Comparison of ENCODE assay signal across 21 mouse cellular contexts in the genomic region with DNA sequence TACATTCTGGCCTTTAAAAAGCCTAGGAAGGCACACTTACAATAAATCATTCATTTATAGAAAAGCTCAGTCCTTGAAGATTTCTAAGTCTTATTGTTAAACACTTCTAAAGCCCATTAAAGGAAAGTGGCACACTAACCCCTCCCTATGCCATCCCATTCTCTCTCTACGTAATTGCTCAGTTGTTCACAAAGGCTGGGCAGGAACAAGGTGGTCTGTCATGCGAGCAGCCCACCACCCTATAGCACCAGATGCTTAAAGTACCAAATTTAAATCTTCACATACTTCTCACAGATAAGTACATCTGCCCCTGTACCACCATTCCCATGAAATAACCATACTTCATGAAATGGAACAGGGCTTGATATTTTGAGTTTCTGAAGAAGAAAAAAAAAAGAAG.
"Had no signal": no experiment of that assay in that cellular context is flagged by ENCODE, and none has a peak within 500 bp of the region (broad histone marks: within the 10 kb centered on the region; RNA-seq: fewer than 3 reads in every experiment).

No protein-coding gene starts in this region.

- H3K36me3 ChIP-seq: heart, embryonic 13.5 days; heart, embryonic 15.5 days; hindbrain, embryonic 10.5 days; hindbrain, embryonic 12.5 days; intestine, embryonic 15.5 days; limb, embryonic 10.5 days; limb, embryonic 12.5 days; liver, embryonic 13.5 days had no signal

- H3K27ac ChIP-seq: gastrocnemius, adult 2 months; heart, embryonic 13.5 days; heart, embryonic 15.5 days; hindbrain, embryonic 10.5 days; hindbrain, embryonic 12.5 days; hindbrain, embryonic 14.5 days; intestine, embryonic 15.5 days; limb, embryonic 10.5 days; limb, embryonic 12.5 days; liver, embryonic 13.5 days had no signal

- H3K4me3 ChIP-seq: gastrocnemius, adult 2 months; heart, embryonic 13.5 days; heart, embryonic 15.5 days; hindbrain, embryonic 10.5 days; hindbrain, embryonic 12.5 days; intestine, embryonic 15.5 days; limb, embryonic 10.5 days; limb, embryonic 12.5 days; liver, embryonic 13.5 days had no signal

- H3K4me1 ChIP-seq: intestine, embryonic 15.5 days; limb, embryonic 10.5 days; limb, embryonic 12.5 days; liver, embryonic 13.5 days had no signal

- H3K9me3 ChIP-seq: heart, embryonic 13.5 days; heart, embryonic 15.5 days; hindbrain, embryonic 10.5 days; hindbrain, embryonic 12.5 days; intestine, embryonic 15.5 days; limb, embryonic 10.5 days; limb, embryonic 12.5 days; liver, embryonic 13.5 days had no signal

- DNase-seq: forebrain, postnatal 0 days; gastrocnemius, adult 2 months; gastrocnemius, postnatal 10 days; gastrocnemius, postnatal 25 days; kidney, adult 18-20 months; kidney, adult 8-10 months; kidney, postnatal 10 days; liver; liver, embryonic 13.5 days had no signal

- H3K27me3 ChIP-seq: heart, embryonic 13.5 days; heart, embryonic 15.5 days; hindbrain, embryonic 12.5 days; intestine, embryonic 15.5 days; limb, embryonic 12.5 days; liver, embryonic 13.5 days had no signal

- H3K4me2 ChIP-seq: hindbrain, embryonic 12.5 days; hindbrain, embryonic 14.5 days; intestine, embryonic 15.5 days; limb, embryonic 12.5 days; liver, embryonic 11.5 days; liver, embryonic 13.5 days had no signal

- ATAC-seq: forebrain, postnatal 0 days; hindbrain, embryonic 16.5 days; inflammation-experienced regulatory T-cells, adult 6 months; intestine, embryonic 15.5 days; intestine, postnatal 0 days had no signal

- H3K9ac ChIP-seq: forebrain, postnatal 0 days; heart, embryonic 13.5 days; heart, embryonic 15.5 days; hindbrain, embryonic 12.5 days; hindbrain, embryonic 14.5 days; intestine, embryonic 15.5 days; limb, embryonic 12.5 days; liver, embryonic 13.5 days had no signal
